ENCODE assay signal across 25 mouse cellular contexts in genomic region chr1:84939466-84939865, GRCm38 (mm10). TPM values are rescaled to one million over a fixed set of nuclear protein-coding genes. Genes with fewer than 3 reads are reported as not detected.
A peak's percentile ranks its signal among the peaks of the same experiment; 100 is the strongest.
DNase-seq lines count a peak whose midpoint lies in the region; ATAC-seq and TF ChIP-seq lines count a peak whose summit lies in the region.
"Had no signal": no experiment of that assay in that cellular context is flagged by ENCODE, and none has a peak within 500 bp of the region (broad histone marks: within the 10 kb centered on the region; RNA-seq: fewer than 3 reads in every experiment).

No protein-coding gene starts in this region.

- 82% methylated on average over 4 of the region's 4 CpGs for WGBS in midbrain, embryonic 11.5 days
- WGBS in midbrain, embryonic 16.5 days, result 81% methylated on average over 4 of the region's 4 CpGs
- 52% methylated on average over 4 of the region's 4 CpGs for WGBS in bone marrow, adult 2 months
- 71% methylated on average over 4 of the region's 4 CpGs for WGBS in intestine, embryonic 16.5 days

- H3K9me3 ChIP-seq in midbrain, embryonic 11.5 days (ENCODE audit: control insufficient read depth, low read length), result no peaks in the 10 kb centered on the region
- H3K9me3 ChIP-seq in midbrain, embryonic 16.5 days (replicated peaks; ENCODE audit: control insufficient read depth, low read length, poor library complexity, severe bottlenecking), result no peaks in the 10 kb centered on the region
- no peaks in the 10 kb centered on the region for H3K9me3 ChIP-seq in intestine, embryonic 16.5 days (ENCODE audit: control insufficient read depth, low read length)

- TF ChIP-seq CTCF in bone marrow, adult 2 months (IDR thresholded peaks at IDR 0.05; ENCODE audit: control insufficient read depth, insufficient read depth, low read length), result no peak

- no peaks in the 10 kb centered on the region for H3K36me3 ChIP-seq in midbrain, embryonic 11.5 days (ENCODE audit: control insufficient read depth, insufficient read depth, low read length)
- no peaks in the 10 kb centered on the region for H3K36me3 ChIP-seq in midbrain, embryonic 16.5 days (ENCODE audit: control insufficient read depth, insufficient read depth, low read length)
- H3K36me3 ChIP-seq in intestine, embryonic 16.5 days (ENCODE audit: control insufficient read depth, insufficient read depth, low read length), result no peaks in the 10 kb centered on the region
- H3K36me3 ChIP-seq: G1E had no signal

- peak; percentile 61 for DNase-seq in heart, adult 11 months
- no peak for DNase-seq in heart, postnatal 36 days
- DNase-seq in midbrain, embryonic 11.5 days (ENCODE audit: low spot score, missing footprints), result peak; percentile 76
- DNase-seq in 3T3-L1 (ENCODE audit: low read depth, low spot score), result peak; percentile 28
- DNase-seq in cerebellum, postnatal 14 days, result no peak
- DNase-seq: adrenal gland, adult 2 months; adrenal gland, adult 8-10 months; adrenal gland, postnatal 10 days; adrenal gland, postnatal 14 days; adrenal gland, postnatal 25 days; adrenal gland, postnatal 36 days; B cell, adult 2 months; cerebellum, adult 11 months; cerebellum, adult 11-12 months; cerebellum, adult 18-20 months; cerebellum, adult 2 months had no signal

- no peak overlapping the region for H3K4me3 ChIP-seq in midbrain, embryonic 11.5 days (ENCODE audit: low read depth, low read length)
- H3K4me3 ChIP-seq in midbrain, embryonic 16.5 days (ENCODE audit: low read depth, low read length), result no peak overlapping the region
- H3K4me3 ChIP-seq in bone marrow, adult 2 months (replicated peaks; ENCODE audit: control insufficient read depth, low read depth, low read length), result no peak overlapping the region
- no peak overlapping the region for H3K4me3 ChIP-seq in intestine, embryonic 16.5 days (ENCODE audit: low read length)

- H3K4me1 ChIP-seq in midbrain, embryonic 11.5 days (ENCODE audit: control insufficient read depth, insufficient read depth, low read length), result no peaks in the 10 kb centered on the region
- H3K4me1 ChIP-seq in midbrain, embryonic 16.5 days (ENCODE audit: control insufficient read depth, insufficient read depth, low read length), result peaks cover 8% of the 10 kb centered on the region
- H3K4me1 ChIP-seq in bone marrow, adult 2 months (ENCODE audit: control insufficient read depth, insufficient read depth, low read length), result peaks cover 1% of the 10 kb centered on the region; the same call in 1 of the 2 replicates
- H3K4me1 ChIP-seq in intestine, embryonic 16.5 days (ENCODE audit: control insufficient read depth, insufficient read depth, low read length), result peaks cover 2% of the 10 kb centered on the region; the same call in 1 of the 2 replicates

- no peak for TF ChIP-seq POLR2A in bone marrow, adult 2 months (IDR thresholded peaks at IDR 0.05; ENCODE audit: borderline replicate concordance, control insufficient read depth, low read depth, low read length)

- no peak overlapping the region for H3K9ac ChIP-seq in midbrain, embryonic 11.5 days (ENCODE audit: low read length)
- no peak overlapping the region for H3K9ac ChIP-seq in midbrain, embryonic 16.5 days (ENCODE audit: low read depth, low read length)
- no peak overlapping the region for H3K9ac ChIP-seq in intestine, embryonic 16.5 days (ENCODE audit: low read depth, low read length)

- intact Hi-C loops in heart, postnatal 36 days (cut with DNase I), result no loop called here

- no peak overlapping the region for H3K27ac ChIP-seq in midbrain, embryonic 11.5 days (ENCODE audit: low read depth, low read length)
- no peak overlapping the region for H3K27ac ChIP-seq in midbrain, embryonic 16.5 days (ENCODE audit: low read length)
- H3K27ac ChIP-seq in bone marrow, adult 2 months (ENCODE audit: control insufficient read depth, insufficient read depth, low read depth, low read length, poor library complexity), result peak overlapping the region; percentile 25; the same call in 1 of the 2 replicates
- no peak overlapping the region for H3K27ac ChIP-seq in intestine, embryonic 16.5 days (ENCODE audit: low read length)

- no peak for ATAC-seq in midbrain, embryonic 11.5 days (ENCODE audit: low FRiP score)
- ATAC-seq in midbrain, embryonic 16.5 days, result no peak
- ATAC-seq in intestine, embryonic 16.5 days, result no peak
- ATAC-seq: activated CD4-positive, CD25-positive, alpha-beta regulatory T cell, adult 4 months; CD4-positive, CD25-positive, alpha-beta regulatory T cell, adult 4 months; Patski had no signal

- H3K4me2 ChIP-seq in midbrain, embryonic 11.5 days, result no peak overlapping the region
- no peak overlapping the region for H3K4me2 ChIP-seq in midbrain, embryonic 16.5 days (ENCODE audit: low read length)
- H3K4me2 ChIP-seq in intestine, embryonic 16.5 days (ENCODE audit: low read depth, low read length), result no peak overlapping the region

- H3K27me3 ChIP-seq in midbrain, embryonic 11.5 days (ENCODE audit: control insufficient read depth, insufficient read depth, low read length), result peaks cover 2% of the 10 kb centered on the region; the same call in 1 of the 2 replicates
- no peaks in the 10 kb centered on the region for H3K27me3 ChIP-seq in midbrain, embryonic 16.5 days (ENCODE audit: control insufficient read depth, insufficient read depth, low read depth, low read length)
- H3K27me3 ChIP-seq in intestine, embryonic 16.5 days (replicated peaks; ENCODE audit: control insufficient read depth, insufficient read depth, low read length), result peaks cover 14% of the 10 kb centered on the region
- H3K27me3 ChIP-seq: CH12.LX had no signal

RNA-seq across cellular contexts. Expression of gene Slc16a14, which starts 4.5 kb away (rescaled TPM):
- total RNA-seq in heart, postnatal 36 days (2021), result under 1 TPM; 0.39 to 0.57 TPM
- 4.7 and 4.8 TPM in 2 replicates for polyA plus RNA-seq in midbrain, embryonic 11.5 days (2014; fragmentation: Nextera tagmentation; extraction: Ambion mirVana)
- 17.2 and 17.7 TPM in 2 replicates for polyA plus RNA-seq in midbrain, embryonic 16.5 days (2015; fragmentation: Nextera tagmentation; extraction: Ambion mirVana)
- polyA plus RNA-seq in bone marrow, adult 2 months (2011; ENCODE audit: insufficient read depth, insufficient read length, low replicate concordance, missing spikeins), result 0.40 TPM in 1 of 2 replicates, not detected in the other
- 0.12 and 0.27 TPM in 2 replicates for polyA plus RNA-seq in intestine, embryonic 16.5 days (2015; fragmentation: Nextera tagmentation; extraction: Ambion mirVana)
- total RNA-seq: MEL had no signal
- polyA plus RNA-seq: activated CD4-positive, CD25-positive, alpha-beta regulatory T cell, adult 4 months; CD4-positive, CD25-positive, alpha-beta regulatory T cell, adult 4 months; Patski had no signal

Comparison
In these comparisons a context has a peak if more than half of its experiments do, and no peak if none do; other contexts are left out.
1. DNase-seq: peak in heart, adult 11 months (single experiment), midbrain, embryonic 11.5 days (single experiment) and 3T3-L1 (single experiment); none in heart, postnatal 36 days (0 of 2) and cerebellum, postnatal 14 days (0 of 2).